Mouse (Mus musculus): ENCODE results near the gene Fgf13.

GRCm38 (mm10) chrX:59063157-59063556 is 504.7 kb downstream of the Fgf13 start:
- TF ChIP-seq CTCF (IDR thresholded peaks at IDR 0.05; ENCODE audit: borderline replicate concordance, insufficient read depth, low read length) (no peak), POLR2A (IDR thresholded peaks at IDR 0.05; ENCODE audit: low read depth, low read length) (no peak)
